Mouse (Mus musculus): ENCODE results near the gene Gramd1b.

Gene Gramd1b

GRCm38 (mm10) chr9:40531027-40531621, at the start of gene Gramd1b:
TSS of gene Gramd1b (minus strand) at chr9:40531383.
- peak; percentile 58 to 60 for DNase-seq (ENCODE audit: low spot score in 2 of 2)

GRCm38 (mm10) chr9:40578726-40579625, 47.8 kb upstream of the Gramd1b start:
- DNase-seq (ENCODE audit: low spot score in 2 of 2) = peak in 1 of 2 experiments; percentile 49

GRCm38 (mm10) chr9:40577132-40577531, 45.9 kb upstream of the Gramd1b start:
- DNase-seq (ENCODE audit: low spot score in 2 of 2) = no peak

GRCm38 (mm10) chr9:40575053-40575985, 44.1 kb upstream of the Gramd1b start:
- no peak for DNase-seq (ENCODE audit: low spot score in 2 of 2)

GRCm38 (mm10) chr9:40571280-40571679, 40.1 kb upstream of the Gramd1b start:
- DNase-seq (ENCODE audit: low spot score in 2 of 2) = no peak

- peak; percentile 48 to 55 for DNase-seq (ENCODE audit: low spot score in 2 of 2)
Observed at GRCm38 (mm10) chr9:40568070-40568469, 36.9 kb upstream of the Gramd1b start.

- DNase-seq (ENCODE audit: low spot score in 2 of 2) = no peak
Observed at GRCm38 (mm10) chr9:40563750-40564149, 32.6 kb upstream of the Gramd1b start.

GRCm38 (mm10) chr9:40559646-40560045, 28.5 kb upstream of the Gramd1b start:
- DNase-seq (ENCODE audit: low spot score in 2 of 2) = no peak

- DNase-seq (ENCODE audit: low spot score in 2 of 2) = peak; percentile 61 to 63
Observed at GRCm38 (mm10) chr9:40557796-40558195, 26.6 kb upstream of the Gramd1b start.

- DNase-seq (ENCODE audit: low spot score in 2 of 2) = no peak
Observed at GRCm38 (mm10) chr9:40556396-40556795, 25.2 kb upstream of the Gramd1b start.

- DNase-seq (ENCODE audit: low spot score in 2 of 2) = no peak
Observed at GRCm38 (mm10) chr9:40555243-40555642, 24.1 kb upstream of the Gramd1b start.

GRCm38 (mm10) chr9:40547876-40548275, 16.7 kb upstream of the Gramd1b start:
- DNase-seq (ENCODE audit: low spot score in 2 of 2) = no peak

- no peak for DNase-seq (ENCODE audit: low spot score in 2 of 2)
Observed at GRCm38 (mm10) chr9:40545193-40545592, 14.0 kb upstream of the Gramd1b start.

GRCm38 (mm10) chr9:40539588-40540140, 8.5 kb upstream of the Gramd1b start:
- peak; percentile 33 to 53 for DNase-seq (ENCODE audit: low spot score in 2 of 2)

- peak; percentile 87 for DNase-seq (ENCODE audit: low spot score in 2 of 2)
Observed at GRCm38 (mm10) chr9:40537708-40538105, 6.5 kb upstream of the Gramd1b start.

- DNase-seq (ENCODE audit: low spot score in 2 of 2) = no peak
Observed at GRCm38 (mm10) chr9:40537044-40537707, 6.0 kb upstream of the Gramd1b start.

GRCm38 (mm10) chr9:40530536-40530935, 647 bp downstream of the Gramd1b start:
- DNase-seq (ENCODE audit: low spot score in 2 of 2) = no peak

GRCm38 (mm10) chr9:40528733-40529132, 2.5 kb downstream of the Gramd1b start:
- DNase-seq (ENCODE audit: low spot score in 2 of 2) = no peak

GRCm38 (mm10) chr9:40526928-40527327, 4.3 kb downstream of the Gramd1b start:
- DNase-seq (ENCODE audit: low spot score in 2 of 2) = no peak

GRCm38 (mm10) chr9:40522156-40522555, 9.0 kb downstream of the Gramd1b start:
- peak in 1 of 2 experiments; percentile 47 for DNase-seq (ENCODE audit: low spot score in 2 of 2)

- no peak for DNase-seq (ENCODE audit: low spot score in 2 of 2)
Observed at GRCm38 (mm10) chr9:40521097-40521496, 10.1 kb downstream of the Gramd1b start.
